Comparison of ENCODE assay signal across 15 mouse cellular contexts in genomic region chr8:44347412-44347811, GRCm38 (mm10).
A peak's percentile ranks its signal among the peaks of the same experiment; 100 is the strongest.
DNase-seq lines count a peak whose midpoint lies in the region; TF ChIP-seq lines count a peak whose summit lies in the region.
"Had no signal": no experiment of that assay in that cellular context is flagged by ENCODE, and none has a peak within 500 bp of the region (broad histone marks: within the 10 kb centered on the region; RNA-seq: fewer than 3 reads in every experiment).

No protein-coding gene starts in this region.

- H3K4me1 ChIP-seq in kidney, adult 2 months (ENCODE audit: control insufficient read depth, insufficient read depth, low read length): no peaks in the 10 kb centered on the region
- H3K4me1 ChIP-seq: hindbrain, embryonic 12.5 days; liver, embryonic 15.5 days; megakaryocyte, embryonic 14.5 days had no signal

- no peaks in the 10 kb centered on the region for H3K27me3 ChIP-seq in kidney, adult 2 months (replicated peaks; ENCODE audit: control insufficient read depth, insufficient read depth, low read length)
- H3K27me3 ChIP-seq: embryonic facial prominence, embryonic 13.5 days; hindbrain, embryonic 12.5 days; liver, embryonic 15.5 days; megakaryocyte, embryonic 14.5 days had no signal

- peak; percentile 9 for DNase-seq in adrenal gland, postnatal 14 days
- no peak for DNase-seq in adrenal gland, adult 8-10 months
- DNase-seq in kidney, adult 2 months: peak; percentile 14
- DNase-seq in kidney, adult 8-10 months: no peak
- peak; percentile 2 for DNase-seq in brain, adult 2 months (ENCODE audit: low read depth, low spot score)
- peak; percentile 40 for DNase-seq in lung, postnatal 10 days
- no peak for DNase-seq in layer of hippocampus, adult 2 months (ENCODE audit: low spot score in 2 of 2)
- no peak for DNase-seq in layer of hippocampus, adult 8-10 months (ENCODE audit: low spot score in 2 of 2)
- DNase-seq: cerebellum, adult 11 months; kidney, adult 11 months had no signal

- H3K27ac ChIP-seq in kidney, adult 2 months (ENCODE audit: insufficient read depth, low read depth, low read length): no peak overlapping the region
- H3K27ac ChIP-seq in layer of hippocampus, adult 2 months: no peak overlapping the region
- H3K27ac ChIP-seq: embryonic facial prominence, embryonic 13.5 days; heart, adult 2 months; hindbrain, embryonic 12.5 days; liver, embryonic 15.5 days had no signal

- no peak overlapping the region for H3K4me3 ChIP-seq in kidney, adult 2 months (ENCODE audit: insufficient read depth, low read depth, low read length)
- no peak overlapping the region for H3K4me3 ChIP-seq in layer of hippocampus, adult 2 months
- H3K4me3 ChIP-seq: embryonic facial prominence, embryonic 13.5 days; heart, adult 2 months; hindbrain, embryonic 12.5 days; liver, embryonic 15.5 days; megakaryocyte, embryonic 14.5 days had no signal

- 62% methylated on average over 1 of the region's 1 CpGs for WGBS in kidney, adult 2 months

- no peak for TF ChIP-seq POLR2A in kidney, adult 2 months (IDR thresholded peaks at IDR 0.05; ENCODE audit: low read depth, low read length)

- TF ChIP-seq CTCF in kidney, adult 2 months (conservative IDR thresholded peaks at IDR 0.05; ENCODE audit: insufficient read depth, insufficient read length, low read depth, low read length): no peak
- no peak for TF ChIP-seq CTCF in layer of hippocampus, adult 2 months (conservative IDR thresholded peaks at IDR 0.05)

- no peaks in the 10 kb centered on the region for H3K36me3 ChIP-seq in kidney, adult 2 months (ENCODE audit: control insufficient read depth, insufficient read depth, low read length)
- H3K36me3 ChIP-seq: embryonic facial prominence, embryonic 13.5 days; hindbrain, embryonic 12.5 days; liver, embryonic 15.5 days had no signal

Comparison
In these comparisons a context has a peak if more than half of its experiments do, and no peak if none do; other contexts are left out.
1. DNase-seq: peak in adrenal gland, postnatal 14 days (single experiment), kidney, adult 2 months (single experiment), brain, adult 2 months (single experiment) and lung, postnatal 10 days (single experiment); none in adrenal gland, adult 8-10 months (single experiment), kidney, adult 8-10 months (0 of 2), layer of hippocampus, adult 2 months (0 of 2) and layer of hippocampus, adult 8-10 months (0 of 2).